Mouse (Mus musculus): ENCODE data around the gene Exoc6b.

Exoc6b gene

DNA sequence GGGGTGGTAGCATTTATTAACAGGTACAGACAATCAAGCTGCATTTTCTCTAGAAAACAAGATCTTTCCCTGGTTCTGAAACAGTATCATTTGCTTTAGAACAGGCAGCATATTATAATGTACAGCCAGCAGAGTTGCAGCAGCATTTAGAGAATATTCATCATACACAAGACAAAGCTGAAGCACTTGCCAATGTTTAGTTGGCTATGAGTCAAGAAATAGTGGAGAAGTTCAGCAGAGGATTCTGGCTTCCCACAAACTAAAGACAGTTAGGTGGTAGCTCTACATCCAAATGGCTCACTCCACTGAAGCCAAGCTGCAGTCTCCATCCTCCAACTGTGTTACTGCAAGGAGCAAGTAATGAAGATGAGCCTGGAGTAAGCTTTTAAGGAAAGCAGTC is 342.4 kb downstream of the Exoc6b start:
- DNase-seq (ENCODE audit: low spot score in 2 of 2): no peak

GRCm38 (mm10) chr6:84713171-84713570 is 356.1 kb downstream of the Exoc6b start:
- no peak for DNase-seq (ENCODE audit: low spot score in 2 of 2)

- DNase-seq (ENCODE audit: low spot score in 2 of 2): no peak
Observed at GRCm38 (mm10) chr6:84710831-84711230, 358.5 kb downstream of the Exoc6b start.

- no peak for DNase-seq (ENCODE audit: low spot score in 2 of 2)
Observed at GRCm38 (mm10) chr6:84708631-84709030, 360.7 kb downstream of the Exoc6b start.

GRCm38 (mm10) chr6:84699579-84699978 is 369.7 kb downstream of the Exoc6b start:
- DNase-seq (ENCODE audit: low spot score in 2 of 2): no peak

DNA sequence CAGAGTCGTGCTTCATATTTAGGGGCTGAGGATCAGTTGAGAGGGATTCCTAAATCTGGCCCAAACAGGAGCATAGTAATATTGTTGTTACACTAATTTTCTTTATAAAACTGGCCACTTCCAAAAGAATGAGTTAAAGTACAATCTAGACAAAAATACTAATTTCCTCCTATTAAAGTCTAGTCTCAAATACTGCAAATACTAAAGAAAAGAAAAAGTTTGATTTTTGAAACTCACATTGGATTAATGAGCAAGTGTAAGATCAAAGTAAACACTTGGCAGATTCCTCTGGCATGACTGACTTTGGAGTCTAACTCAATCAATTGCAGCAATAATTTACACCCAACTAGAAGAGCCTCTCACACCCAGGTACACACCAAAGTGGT is 371.0 kb downstream of the Exoc6b start:
- DNase-seq (ENCODE audit: low spot score in 2 of 2): no peak

DNA sequence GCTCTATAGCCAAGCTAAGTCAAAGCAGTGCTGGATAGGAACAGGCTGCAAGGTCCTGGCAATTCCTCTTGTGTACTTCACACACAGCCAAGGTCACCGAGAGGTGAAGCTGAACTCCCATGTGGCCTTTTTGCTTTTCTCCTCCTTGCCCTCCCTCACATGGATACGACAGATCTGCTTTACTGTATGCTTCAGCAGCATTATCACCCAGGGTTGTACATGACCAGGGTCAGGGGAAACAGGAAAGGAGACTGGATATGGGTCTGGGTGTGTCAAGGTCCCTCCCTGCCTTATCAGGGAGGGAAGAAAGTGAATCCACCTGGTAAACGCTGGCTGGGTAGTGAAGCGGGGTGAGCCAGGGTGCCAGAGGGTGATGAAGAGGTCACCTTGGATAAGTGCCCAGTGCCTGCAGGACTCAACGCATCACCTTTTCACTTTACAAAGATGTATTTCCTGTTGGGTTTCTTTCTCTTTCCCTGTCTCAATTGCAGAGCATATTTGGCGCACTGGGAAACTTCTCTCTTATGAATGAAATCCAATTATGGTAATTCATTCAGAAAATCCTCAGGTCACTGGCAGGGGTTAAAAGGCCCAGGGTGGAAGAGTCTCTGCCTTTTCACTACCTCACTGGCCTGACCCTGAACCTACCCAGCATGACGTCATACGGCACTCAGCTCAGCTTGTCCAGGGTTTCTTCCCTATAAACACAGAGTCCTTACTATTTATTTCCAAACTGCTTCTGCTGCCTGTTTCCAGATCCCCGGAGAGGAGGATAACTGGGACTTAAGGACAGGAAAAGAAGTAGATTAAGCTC is 371.6 kb downstream of the Exoc6b start:
- DNase-seq (ENCODE audit: low spot score in 2 of 2): no peak

DNA sequence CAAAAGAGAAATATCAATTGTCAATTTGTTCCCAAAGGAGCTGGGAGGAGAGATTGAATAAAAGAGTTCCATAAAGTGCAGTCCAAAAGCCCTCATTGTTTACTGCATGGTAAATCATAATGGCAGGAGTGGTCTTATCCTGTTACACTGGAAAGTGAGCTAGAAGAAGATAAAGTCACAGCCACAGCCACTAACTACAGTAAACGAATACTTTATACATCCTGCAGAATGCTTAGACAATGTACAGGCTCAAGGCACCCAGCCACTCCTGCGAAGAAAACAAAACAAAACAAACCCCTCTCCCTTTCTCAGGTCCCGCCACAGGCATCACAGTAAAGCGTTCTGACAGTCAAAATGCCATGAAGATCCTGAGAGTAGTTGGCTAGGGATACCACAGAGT is 375.5 kb downstream of the Exoc6b start:
- DNase-seq (ENCODE audit: low spot score in 2 of 2): no peak

DNA sequence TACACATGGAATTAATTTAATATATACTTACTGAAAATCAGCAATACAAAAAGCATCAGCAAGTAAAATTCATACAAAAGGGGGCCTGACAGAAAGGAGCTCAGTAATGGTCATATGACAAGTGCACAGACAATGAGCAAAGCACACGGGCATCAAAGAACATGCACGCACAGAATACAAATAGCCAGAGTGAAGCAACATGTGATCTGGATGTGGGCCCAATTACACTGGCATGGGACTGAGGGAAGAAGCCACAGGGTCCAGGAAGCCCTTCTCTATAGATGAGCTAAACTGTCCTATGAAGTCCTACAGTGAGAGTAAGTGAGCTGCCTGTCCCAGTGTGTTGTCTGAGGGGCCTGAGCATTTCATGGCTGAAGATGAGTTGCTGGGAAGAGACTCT is 376.1 kb downstream of the Exoc6b start:
- no peak for DNase-seq (ENCODE audit: low spot score in 2 of 2)

DNA sequence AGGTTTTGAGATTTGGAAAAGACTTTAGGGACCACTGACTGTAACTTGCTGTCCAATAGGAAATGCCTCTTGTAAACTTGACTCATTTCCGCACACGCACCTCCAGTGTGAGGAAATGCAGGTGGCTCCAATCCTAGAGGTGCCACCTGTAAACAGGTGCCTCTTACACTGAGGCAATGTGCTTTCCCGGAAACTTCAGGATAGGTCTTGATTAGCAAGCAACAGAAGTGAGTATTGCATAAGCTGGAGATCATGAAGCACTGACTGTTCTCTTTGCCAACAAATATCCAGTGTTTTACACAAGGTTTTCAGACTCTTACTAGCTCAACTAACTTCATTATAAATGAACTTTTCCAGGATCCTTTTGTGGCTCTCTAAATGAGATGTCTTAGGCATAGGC is 377.4 kb downstream of the Exoc6b start:
- no peak for DNase-seq (ENCODE audit: low spot score in 2 of 2)

DNA sequence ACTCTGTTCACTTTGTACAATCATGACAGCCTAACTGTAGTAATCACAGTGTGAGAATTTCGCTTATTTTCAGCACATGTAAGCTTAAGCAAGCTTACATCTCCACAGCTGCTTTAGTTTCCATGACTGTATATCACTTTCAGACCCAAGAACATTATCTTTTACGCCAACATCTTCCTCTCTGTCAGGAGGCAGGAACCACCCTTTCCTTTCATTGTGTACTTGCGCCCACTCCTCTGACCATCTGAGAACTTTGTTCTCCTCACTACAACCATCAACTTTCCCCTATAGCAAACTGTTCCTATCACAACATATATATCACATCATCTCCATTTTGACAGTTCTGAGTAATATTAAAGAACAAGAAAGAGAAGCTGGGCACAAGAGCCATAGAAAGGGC is 391.5 kb downstream of the Exoc6b start:
- no peak for DNase-seq (ENCODE audit: low spot score in 2 of 2)

DNA sequence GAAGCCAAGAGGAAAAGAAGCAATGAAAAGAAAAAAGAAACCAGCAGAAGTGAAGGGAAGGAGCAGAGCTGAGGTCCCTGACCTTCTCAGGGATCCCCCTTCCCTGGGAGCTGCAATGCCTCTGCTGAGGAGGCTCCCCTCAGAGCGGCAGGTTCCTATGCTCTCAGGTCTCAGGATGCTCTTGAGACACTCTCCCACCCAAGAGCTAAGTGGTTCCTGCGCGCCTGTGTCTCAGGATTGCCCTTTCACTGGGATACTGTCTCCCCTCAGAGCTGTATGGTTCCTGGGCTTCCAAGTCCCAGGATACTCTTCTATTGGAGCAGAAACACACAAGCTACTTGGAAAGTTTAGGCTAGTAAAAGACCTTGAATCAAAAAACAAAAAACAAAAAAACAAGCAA is 394.4 kb downstream of the Exoc6b start:
- DNase-seq (ENCODE audit: low spot score in 2 of 2): no peak

- DNase-seq (ENCODE audit: low spot score in 2 of 2): no peak
Observed at GRCm38 (mm10) chr6:84674136-84674535, 395.2 kb downstream of the Exoc6b start.

DNA sequence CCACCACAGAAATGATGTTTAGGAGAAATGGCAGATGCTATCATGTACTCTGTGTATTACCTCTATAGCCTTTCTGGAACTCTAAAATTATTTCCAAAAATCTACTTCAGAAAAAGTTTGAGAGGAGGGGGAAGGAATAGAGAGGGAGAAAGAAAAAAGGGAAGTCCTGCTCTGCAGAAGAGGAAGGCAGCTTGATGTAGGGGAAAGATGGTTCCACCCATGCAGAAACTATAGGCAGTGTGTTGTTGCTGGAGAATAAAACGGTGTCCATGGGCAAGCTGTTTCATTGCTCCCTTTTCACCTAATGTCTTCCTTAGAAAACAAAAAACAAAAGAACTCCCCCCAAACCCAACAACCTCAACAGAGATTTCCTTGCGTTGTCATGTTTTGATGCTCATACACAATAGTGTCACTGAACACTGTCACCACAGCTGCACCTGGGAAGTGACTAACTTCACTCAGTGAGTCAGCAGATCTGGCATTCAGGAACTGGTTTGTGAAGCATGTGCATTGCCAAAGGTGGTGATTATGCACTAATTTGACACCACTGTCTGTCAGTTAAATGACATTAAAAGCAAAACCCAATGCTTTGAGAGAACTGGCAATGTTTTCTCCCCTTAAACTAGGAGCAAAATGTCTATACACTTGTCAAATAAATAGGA is 407.7 kb downstream of the Exoc6b start:
- DNase-seq (ENCODE audit: low spot score in 2 of 2): no peak

DNA sequence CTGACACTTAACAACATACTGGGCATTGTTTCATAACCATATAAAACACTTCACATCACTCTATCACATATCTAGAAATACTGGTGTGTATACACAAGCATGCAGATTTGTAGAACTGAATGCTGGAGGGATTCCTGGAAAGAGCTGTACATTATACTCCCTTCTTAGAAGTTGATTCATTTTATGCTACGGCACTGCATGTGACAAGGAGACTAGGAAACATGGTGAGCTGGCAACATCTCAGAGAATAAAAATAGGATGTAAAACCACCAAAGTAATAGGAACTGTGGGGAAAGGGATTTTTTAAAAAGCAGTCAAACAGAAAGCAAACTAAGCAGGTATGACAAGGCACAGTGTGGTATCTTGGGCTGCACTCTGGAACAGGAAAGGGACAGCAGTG is 408.3 kb downstream of the Exoc6b start:
- DNase-seq (ENCODE audit: low spot score in 2 of 2): no peak

- no peak for DNase-seq (ENCODE audit: low spot score in 2 of 2)
Observed at GRCm38 (mm10) chr6:84657091-84657490, 412.2 kb downstream of the Exoc6b start.

DNA sequence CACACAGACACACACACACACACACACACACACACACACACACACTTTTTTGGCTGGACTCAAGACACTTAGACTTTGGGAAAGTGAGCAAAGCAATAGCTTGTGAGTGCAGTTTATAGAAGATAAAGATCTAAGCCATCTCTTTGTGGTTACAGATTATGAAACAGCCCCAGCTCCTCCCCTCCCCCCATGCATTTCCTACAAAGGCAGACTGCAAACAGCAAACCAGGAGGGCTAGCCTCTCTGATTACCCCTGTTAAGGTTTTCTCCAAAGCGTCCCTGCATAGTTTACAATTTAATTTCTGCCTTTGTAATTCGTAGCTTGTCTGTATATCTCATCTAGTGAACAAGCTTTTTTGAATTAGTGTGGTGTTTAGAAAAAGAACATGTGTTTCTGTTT is 412.6 kb downstream of the Exoc6b start:
- DNase-seq (ENCODE audit: low spot score in 2 of 2): no peak

GRCm38 (mm10) chr6:84651902-84652301 is 417.4 kb downstream of the Exoc6b start:
- no peak for DNase-seq (ENCODE audit: low spot score in 2 of 2)

DNA sequence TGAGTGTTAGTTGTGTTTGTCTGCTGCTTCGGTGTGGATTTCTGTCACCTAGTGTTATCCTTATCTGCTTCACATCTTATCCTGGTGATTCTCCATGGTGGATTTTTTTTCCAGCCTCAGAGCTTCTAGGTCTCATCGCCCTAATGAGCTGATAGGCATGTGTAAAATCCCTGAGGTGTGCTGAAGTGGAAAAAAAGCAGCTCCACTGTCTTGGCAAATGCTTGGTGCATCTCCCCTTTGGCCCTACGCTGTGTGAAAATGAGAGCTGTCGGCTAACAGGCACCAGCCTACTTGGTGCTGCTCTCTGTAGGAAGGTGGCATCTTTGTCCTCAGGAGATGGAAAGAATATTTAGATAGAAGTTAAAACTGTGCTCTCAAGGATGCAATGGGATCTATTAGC is 422.1 kb downstream of the Exoc6b start:
- DNase-seq (ENCODE audit: low spot score in 2 of 2): no peak

DNA sequence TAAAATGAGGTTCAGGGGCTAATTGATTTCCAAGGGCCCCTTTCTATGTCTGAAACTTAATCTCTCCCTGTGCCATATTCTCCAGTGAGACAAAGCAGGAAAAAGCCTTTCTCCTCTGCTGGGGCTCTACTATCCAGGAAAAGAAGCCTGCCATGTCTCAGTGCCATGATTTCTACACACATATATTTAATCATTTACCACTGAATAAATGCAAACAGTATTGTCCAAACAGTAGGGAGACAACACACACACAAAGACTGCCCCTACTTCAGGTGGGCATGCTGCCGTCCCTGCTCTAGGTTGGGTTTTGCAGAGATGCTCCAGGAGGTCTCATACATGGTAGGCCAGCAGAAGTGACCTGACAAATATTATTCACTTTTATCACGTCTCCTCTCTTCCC is 422.6 kb downstream of the Exoc6b start:
- DNase-seq (ENCODE audit: low spot score in 2 of 2): no peak

GRCm38 (mm10) chr6:84641062-84641431 is 428.3 kb downstream of the Exoc6b start:
- no peak for DNase-seq (ENCODE audit: low spot score in 2 of 2)

DNA sequence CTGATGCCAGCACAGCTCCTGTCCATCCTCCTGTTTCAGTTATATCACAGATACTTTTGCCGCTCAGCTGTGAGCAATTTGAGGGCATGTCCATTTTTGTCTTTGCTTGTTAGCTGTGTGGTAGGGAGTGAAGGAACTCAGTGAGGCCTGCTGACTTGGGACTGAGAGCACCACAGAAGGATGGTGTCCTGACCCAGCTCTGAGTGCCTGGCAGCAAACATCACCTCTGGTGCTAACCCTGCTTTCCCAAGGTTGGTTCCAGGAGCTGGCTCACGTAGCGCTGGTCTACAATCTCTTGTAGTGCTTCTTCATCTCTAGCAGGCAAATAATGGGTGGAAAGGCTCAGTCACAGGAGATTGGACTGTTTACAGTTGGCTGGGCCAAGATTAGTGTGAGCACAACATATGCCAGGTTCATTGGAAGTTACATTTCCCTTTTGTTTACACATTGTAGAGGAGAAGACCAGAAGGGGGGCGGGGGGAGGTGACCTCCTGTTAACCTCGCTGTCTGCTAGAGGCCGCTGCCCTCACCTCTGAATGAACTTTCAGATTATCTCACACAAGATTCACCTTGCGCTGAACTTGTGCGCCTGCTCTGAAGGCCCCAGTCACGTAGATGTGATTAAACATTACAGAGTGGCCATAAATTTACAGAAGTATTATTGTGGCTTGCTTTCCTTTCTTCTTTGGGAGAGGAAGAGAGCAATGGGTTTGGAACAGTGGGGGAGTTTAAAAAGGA is 428.8 kb downstream of the Exoc6b start:
- no peak for DNase-seq (ENCODE audit: low spot score in 2 of 2)

- no peak for DNase-seq (ENCODE audit: low spot score in 2 of 2)
Observed at GRCm38 (mm10) chr6:84638206-84638605, 431.1 kb downstream of the Exoc6b start.
